Mouse (Mus musculus) embryonic stem cell, embryonic (primary cell): Measurements from ENCODE around the gene Fam241a.

Source experiments
- CTCF ChIA-PET, 4 experiments: fragments of 300-600 bp in 2 of 4; fragments of 350-600 bp in 2 of 4; sonication (Branson Sonifier 250); formaldehyde crosslinking; loops; one replicate each; lab custom pipeline; 2022; ENCODE audit warnings: inconsistent platforms in 2 of 4; lab: Charles Lee
- POLR2A ChIA-PET, 4 experiments: fragments of 300-600 bp in 2 of 4; fragments of 350-600 bp in 2 of 4; sonication (Branson Sonifier 250); formaldehyde crosslinking; loops; one replicate each; lab custom pipeline; 2022; ENCODE audit warnings: antibody characterized with exemption in 4 of 4, inconsistent platforms in 1 of 4; lab: Charles Lee

Gene Fam241a

DNA sequence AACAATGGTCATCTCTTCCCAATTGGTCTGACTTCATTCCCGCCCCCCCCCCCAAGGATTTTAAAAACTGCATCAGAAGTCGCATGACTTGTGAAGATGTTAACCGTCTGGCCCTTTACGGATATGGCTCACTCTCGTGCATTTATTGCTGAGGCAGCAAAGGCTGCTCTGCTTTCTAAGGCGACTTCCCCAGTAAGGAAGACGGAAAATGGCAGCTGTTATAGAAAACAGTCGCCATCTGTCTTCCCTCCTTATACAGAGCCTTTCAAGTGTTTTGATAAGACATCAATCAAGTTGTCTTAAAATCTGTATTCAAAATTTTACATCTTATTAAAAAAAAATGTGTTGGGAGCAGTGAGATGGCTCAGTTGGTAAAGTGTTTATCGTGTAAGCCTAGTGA is 43.4 kb downstream of the Fam241a start:
- ChIA-PET CTCF (interaction anchor here (0.5 to 1.5 kb wide), 17 partner anchors 10 to 1798 kb away, joined by 3 to 9 read pairs (median 3); partner anchors contain the start of genes Alpk1 (in 1 of the 4), Fam241a (in 1 of the 4) and Neurog2 (in 1 of the 4)), POLR2A (interaction anchor here in 2 of 4 experiments (0.7 to 3.0 kb wide), 15 partner anchors 9 to 1089 kb away, joined by 3 to 18 read pairs (median 4); partner anchors contain the start of genes Ap1ar (in 1 of the 2) and Fam241a (in 1 of the 2))

DNA sequence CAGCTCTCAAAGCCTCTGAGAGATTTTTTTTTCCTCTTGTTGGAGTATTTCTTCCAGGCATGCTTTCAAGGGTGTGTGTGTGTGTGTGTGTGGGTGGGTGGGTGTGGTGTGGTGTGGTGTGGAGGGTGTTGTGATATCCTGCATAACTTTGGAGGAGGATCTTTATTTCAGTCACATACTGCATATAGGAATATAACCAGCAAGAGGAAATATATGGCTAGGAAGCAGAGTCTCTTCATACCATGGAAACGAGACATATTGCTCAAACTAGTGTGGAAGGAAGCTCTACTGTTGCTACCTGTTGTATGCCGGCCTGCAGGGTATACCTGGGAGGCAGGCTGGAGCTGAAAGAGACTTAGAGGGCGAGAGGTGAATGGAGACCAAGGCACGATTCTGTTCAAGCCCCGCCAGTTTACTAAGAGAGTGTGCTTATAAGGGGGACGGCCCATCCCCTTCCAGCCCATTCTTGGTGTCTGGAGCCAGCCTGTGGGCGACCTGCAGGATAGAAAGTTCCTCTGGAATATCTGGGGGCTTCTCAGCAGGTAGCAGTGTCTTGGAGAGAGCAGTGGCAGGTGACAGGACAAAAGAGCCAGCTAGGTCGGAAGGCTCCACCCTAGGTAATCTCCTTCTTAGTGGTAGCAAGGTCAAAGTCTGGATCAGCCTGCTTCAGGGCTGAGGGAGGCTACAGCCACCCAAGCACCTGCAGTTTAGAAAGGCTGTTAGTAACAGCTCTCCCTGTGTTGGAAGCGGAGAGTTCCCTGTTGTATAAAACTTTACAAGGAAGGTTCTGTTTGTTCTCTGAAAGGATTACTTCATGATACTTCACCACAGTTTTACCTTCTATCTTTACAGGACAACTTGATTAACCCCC is 45.1 kb downstream of the Fam241a start:
- CTCF ChIA-PET, result interaction anchor here in 2 of 4 experiments (0.6 to 2.3 kb wide), 7 partner anchors 13 to 828 kb away, joined by 3 to 10 read pairs (median 4); partner anchors contain the start of gene Ap1ar (in 1 of the 2)

DNA sequence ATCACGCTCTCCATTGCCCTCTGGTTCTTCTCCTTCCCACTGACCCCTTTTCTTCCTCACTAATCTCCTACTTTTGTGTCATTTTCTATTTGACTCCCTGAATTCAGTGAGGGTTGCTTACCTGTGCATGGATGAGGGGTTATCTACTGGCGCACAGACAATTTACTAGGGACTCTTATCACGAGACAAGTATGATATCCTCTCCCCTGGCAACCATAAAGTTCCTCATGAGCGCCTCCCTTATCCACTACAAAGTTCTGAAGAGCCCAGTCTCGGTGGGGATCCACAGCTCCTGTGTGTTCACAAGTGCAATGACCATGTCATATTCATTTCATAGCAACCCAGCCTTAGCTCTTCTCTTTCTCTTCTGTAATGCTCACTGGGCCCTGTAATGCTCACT is 46.2 kb downstream of the Fam241a start:
- ChIA-PET CTCF (interaction anchor here in 2 of 4 experiments (0.6 to 2.3 kb wide), 8 partner anchors 12 to 827 kb away, joined by 3 to 10 read pairs (median 4); partner anchors contain the start of gene Ap1ar (in 1 of the 2)), POLR2A (interaction anchor here in 1 of 4 experiments (0.9 to 3.0 kb wide), 7 partner anchors 10 to 90 kb away, joined by 3 to 18 read pairs (median 6); partner anchors contain the start of gene Ap1ar)

More for the DNA sequence above, 45.1 kb downstream of the Fam241a start:
- POLR2A ChIA-PET, result interaction anchor here in 1 of 4 experiments (0.6 to 3.0 kb wide), 11 partner anchors 10 to 392 kb away, joined by 3 to 18 read pairs (median 6); partner anchors contain the start of gene Ap1ar

DNA sequence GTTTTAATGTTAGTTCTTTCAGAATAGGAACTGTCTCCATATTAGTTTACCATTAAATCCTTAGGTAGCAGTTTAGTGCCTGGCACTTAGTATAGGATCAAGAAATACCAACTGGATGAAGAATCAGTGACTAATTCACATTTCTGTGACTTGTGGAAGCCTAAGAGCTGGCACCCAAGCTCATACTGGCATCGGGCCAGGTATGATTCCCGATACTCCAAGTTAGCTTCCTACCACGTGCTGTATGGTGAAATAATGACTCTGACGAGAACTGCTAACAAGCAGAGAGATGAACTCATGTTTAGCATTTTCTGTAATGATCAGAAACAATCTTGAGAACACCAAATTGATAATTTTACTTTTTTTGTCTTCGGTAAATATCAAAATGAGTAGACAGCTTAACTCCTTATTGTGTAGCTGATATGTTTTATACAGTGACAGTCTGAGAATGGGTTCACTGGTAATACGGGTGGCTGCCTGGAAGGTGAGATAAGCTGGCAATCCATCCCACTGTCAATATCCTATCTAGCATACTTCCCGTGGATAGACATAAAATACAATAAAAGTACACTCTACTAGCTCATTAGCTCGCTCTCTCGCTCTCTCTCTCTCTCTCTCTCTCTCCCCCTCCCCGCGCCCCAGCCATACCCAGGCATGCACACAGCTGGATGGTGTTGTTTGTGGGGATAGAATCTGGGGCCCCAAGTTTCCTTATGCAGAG is 47.9 kb downstream of the Fam241a start:
- ChIA-PET CTCF (interaction anchor here in 2 of 4 experiments (0.6 to 0.7 kb wide), 2 partner anchors 74 to 1292 kb away, joined by 3 to 5 read pairs; no protein-coding TSS in a partner anchor), POLR2A (interaction anchor here in 3 of 4 experiments (0.6 to 1.3 kb wide), 5 partner anchors 16 to 296 kb away, joined by 3 to 4 read pairs (median 3); partner anchors contain the start of gene Fam241a (in 1 of the 3))

DNA sequence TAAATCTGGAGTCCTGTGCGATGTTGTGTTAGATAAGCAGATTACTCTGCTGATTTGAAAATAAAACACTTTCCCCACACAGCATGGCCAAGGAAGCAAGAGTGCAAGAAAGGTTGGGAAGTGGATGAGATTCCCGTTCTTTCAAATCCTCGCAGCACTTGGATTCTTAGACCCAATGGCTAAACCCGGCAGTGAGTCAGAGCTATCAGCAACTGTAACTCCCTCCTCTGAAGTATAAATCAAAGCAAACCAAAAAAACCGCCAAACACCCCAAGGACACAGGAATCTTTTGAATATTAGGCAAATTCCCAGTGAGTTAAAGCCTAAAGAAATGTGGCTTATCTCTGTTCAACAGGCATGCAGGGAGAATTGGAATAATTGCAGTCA is 52.2 kb downstream of the Fam241a start:
- ChIA-PET CTCF (interaction anchor here in 2 of 4 experiments (0.9 to 1.0 kb wide), 2 partner anchors 48 to 391 kb away, joined by 3 read pairs; no protein-coding TSS in a partner anchor), POLR2A (interaction anchor here in 2 of 4 experiments (0.9 to 1.0 kb wide), 2 partner anchors 9 to 13 kb away, joined by 3 read pairs; no protein-coding TSS in a partner anchor)

DNA sequence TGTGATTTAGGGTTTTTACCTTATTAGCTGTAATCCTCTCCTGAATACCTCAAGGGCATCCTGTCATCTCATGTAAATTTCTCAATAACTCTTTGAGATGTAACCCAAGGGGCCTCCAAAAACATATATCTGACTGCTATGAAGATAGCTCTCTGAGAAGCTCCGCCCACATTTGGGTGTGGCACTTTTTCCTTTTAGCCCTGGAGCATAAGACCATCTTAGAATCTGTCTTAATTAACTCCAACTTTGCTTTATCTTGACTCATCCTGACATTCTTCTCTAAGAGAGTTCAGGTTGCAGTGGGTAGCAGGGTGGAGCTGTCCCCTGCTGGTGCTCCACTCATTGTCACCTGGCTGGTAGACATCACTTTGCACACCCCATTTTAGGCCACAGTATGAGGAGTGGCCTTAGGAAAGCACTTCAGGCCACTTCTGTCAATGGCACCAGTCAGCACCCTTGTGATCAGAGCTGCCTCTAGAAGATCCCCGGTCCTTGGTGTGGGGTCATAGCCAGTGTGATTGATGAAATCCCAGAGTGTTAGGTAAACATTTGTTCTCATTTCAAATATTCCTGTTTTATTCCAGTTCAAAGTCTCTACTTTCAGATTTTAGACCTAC is 52.7 kb downstream of the Fam241a start:
- POLR2A ChIA-PET, result interaction anchor here in 2 of 4 experiments (0.9 to 1.0 kb wide), 2 partner anchors 10 to 12 kb away, joined by 3 read pairs; no protein-coding TSS in a partner anchor
- CTCF ChIA-PET, result interaction anchor here in 2 of 4 experiments (0.5 to 1.0 kb wide), 3 partner anchors 9 to 47 kb away, joined by 3 to 4 read pairs (median 3); no protein-coding TSS in a partner anchor

DNA sequence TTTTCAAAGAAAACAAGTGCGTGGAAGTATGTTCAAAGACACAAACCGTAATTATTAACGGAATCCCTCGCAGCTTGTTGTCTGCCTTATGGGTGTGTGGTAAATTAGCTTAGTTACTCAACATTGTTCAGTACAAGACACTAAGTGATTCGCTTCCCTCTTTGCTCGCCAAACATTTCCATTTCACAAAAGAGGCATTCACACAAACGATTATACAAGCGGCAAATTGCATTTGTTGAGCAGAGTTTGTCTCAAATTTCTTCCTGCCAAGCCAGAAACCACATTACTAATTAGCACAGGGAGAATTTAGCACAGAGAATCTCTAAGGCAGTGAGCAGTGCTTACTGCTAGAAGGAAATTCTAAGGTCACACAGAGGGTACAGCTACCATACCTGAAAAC is 54.2 kb downstream of the Fam241a start:
- POLR2A ChIA-PET, result no interaction called here
- CTCF ChIA-PET, result no interaction called here

DNA sequence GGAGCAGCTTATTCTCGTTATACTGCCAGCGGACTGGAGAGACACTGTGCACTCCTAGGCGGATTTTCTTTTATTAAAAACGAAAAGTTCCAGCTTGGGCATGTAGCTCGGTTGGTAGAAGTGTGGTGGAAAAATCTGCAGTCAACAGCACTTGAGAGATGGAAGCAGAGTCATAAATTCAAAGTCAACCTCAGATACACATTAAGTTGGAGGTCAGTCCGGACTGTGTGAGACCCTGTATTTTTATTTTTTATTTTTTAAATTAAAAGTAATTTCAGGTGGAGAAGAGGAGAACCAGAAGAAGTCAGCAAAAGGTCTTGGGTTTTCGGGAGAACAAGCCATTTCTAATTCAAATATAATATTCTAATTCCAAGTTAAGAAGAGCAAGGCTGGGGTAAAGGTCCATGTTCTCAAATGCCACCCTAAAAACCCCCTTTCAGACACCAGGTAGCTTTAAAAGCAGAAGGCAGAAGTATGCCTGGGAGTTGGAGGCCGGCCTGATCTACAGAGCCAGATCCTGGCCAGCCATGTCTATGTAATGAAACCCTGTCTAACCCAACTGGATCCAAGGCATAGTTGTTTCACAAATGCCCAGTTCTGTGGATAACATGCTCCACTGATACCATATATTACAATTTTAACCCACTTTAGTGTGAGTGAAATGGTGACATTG is 58.0 kb downstream of the Fam241a start:
- CTCF ChIA-PET, result interaction anchor here (0.5 to 1.2 kb wide), 9 partner anchors 12 to 206 kb away, joined by 3 to 5 read pairs (median 3); no protein-coding TSS in a partner anchor
- POLR2A ChIA-PET, result interaction anchor here (0.5 to 3.4 kb wide), 14 partner anchors 9 to 402 kb away, joined by 3 to 18 read pairs (median 4); no protein-coding TSS in a partner anchor

DNA sequence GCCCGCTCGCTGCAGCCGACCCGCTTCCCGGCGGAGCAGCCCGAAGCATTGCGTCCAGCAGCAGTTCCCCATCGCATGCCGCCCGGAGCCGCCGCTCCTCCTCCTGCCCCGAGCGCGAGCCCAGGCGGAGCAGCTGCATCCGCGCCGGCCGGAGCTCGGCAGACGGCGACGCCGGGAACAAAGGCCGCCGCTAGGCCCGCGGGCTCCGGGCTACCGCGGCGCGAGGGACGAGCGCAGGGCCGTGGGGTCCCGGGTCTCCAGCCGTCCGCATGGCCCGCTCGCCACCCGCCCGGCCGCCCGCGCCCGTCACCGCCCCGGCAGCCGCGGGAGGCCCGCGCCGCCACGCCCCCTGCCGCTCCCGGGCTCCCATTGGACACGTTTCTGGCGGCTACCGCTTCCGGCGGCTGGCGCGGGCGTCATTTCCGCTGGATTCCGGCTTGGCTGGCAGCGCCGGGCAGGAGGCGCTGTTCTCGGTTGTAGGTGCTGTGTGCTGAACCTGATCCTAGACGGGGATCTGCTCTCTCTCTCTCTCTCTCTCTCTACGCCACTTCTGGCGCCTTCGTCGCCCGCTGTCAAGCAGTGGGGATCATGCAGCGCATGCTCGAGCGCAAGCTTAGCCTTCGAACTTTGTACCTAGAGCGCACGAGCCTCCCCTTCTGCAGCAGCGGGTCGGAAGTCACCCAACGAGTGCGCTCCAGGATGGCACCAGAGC is 58.8 kb downstream of the Fam241a start, which contains the start of gene Ap1ar:
Ap1ar (minus strand) TSS at position 370 of the 712 bp plus-strand sequence.
- CTCF ChIA-PET, result interaction anchor here (0.6 to 1.2 kb wide), 9 partner anchors 13 to 205 kb away, joined by 3 to 5 read pairs (median 3); no protein-coding TSS in a partner anchor
- POLR2A ChIA-PET, result interaction anchor here (0.6 to 3.4 kb wide), 17 partner anchors 8 to 298 kb away, joined by 3 to 18 read pairs (median 3); no protein-coding TSS in a partner anchor

DNA sequence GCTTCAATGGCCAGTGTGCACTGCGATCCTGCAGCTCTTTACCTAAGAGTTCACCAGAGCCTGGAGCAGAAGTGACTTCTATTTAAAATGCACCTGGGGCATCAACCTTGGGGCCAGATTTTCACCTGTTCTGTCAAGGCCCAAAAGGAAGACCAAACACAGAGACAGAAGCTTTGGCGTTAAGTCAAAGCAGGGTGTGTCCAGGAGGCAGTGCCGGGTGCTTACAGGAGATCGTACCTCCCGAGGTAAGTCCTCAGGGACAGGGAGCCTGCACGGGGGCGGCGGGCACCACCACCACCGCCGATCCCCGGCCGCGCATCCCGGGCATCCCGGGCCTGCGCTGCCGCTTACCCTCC is 59.3 kb downstream of the Fam241a start:
- POLR2A ChIA-PET, result interaction anchor here in 3 of 4 experiments (0.6 to 3.4 kb wide), 8 partner anchors 10 to 344 kb away, joined by 3 to 18 read pairs (median 4); no protein-coding TSS in a partner anchor
- CTCF ChIA-PET, result interaction anchor here in 1 of 4 experiments (1.1 kb wide), 1 partner anchor 110 kb away, joined by 3 read pairs; no protein-coding TSS in a partner anchor

DNA sequence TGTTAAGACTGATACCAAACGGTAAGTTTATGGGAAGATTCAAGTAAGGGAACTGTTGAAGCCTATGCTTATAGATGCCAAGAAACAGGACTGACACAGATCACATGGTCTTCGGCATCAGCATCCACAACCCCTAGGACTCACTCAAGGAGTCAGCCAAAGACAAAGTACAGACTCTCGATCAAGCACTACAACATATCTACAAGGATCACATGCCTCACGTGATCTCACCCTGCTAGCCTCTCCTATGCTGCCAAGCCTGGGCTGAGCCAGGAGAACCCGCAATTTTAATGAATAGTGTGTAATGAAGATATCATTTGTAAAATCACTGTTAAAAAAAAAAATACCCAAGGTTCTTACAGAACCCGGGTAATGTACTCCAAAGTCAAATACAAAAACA is 60.5 kb downstream of the Fam241a start:
- CTCF ChIA-PET, result no interaction called here
- POLR2A ChIA-PET, result interaction anchor here in 1 of 4 experiments (1.8 to 3.4 kb wide), 2 partner anchors 9 to 15 kb away, joined by 4 to 18 read pairs; no protein-coding TSS in a partner anchor

DNA sequence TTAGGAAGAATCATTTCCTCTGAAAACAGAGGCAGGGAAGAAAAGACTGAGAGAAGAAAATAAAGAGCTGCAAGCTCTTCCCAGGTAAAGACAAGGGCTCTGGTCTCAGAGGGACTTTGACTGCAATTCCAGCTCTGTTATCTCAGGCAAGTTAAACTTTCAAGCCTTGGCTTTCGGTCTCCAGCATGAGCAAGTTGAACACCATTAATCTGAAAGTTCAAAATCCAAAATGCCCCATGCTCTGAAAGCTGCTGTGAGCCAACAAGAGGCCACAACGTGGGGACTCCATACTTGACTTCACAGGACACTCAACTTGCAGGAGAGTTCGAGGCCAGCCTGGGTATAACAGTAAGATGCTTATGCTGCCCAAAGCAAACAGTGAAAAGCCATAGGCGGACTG is 62.1 kb downstream of the Fam241a start:
- ChIA-PET CTCF (no interaction called here), POLR2A (interaction anchor here in 2 of 4 experiments (0.8 to 2.1 kb wide), 5 partner anchors 10 to 62 kb away, joined by 3 to 7 read pairs (median 4); partner anchors contain the start of gene Fam241a (in 1 of the 2))

DNA sequence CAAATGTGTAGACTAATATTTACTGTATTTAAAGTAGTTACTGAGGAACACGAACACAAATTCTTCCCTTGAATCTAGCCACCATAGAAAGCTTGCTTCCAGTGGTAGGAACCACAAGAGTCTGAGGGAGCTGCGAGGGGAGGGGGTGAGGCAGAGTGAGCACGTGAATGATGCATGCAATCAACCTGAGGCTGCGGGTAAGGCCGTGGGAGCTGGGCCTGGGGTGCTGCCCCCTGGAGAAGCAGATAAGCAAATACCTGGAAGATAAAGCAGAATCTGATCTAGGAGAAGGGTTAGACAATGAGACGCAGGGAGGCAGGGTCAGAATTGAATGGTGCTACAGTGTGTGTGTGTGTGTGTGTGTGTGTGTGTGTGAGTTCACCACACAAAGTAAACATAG is 65.0 kb downstream of the Fam241a start:
- ChIA-PET CTCF (interaction anchor here in 2 of 4 experiments (0.6 kb wide), 3 partner anchors 146 to 1852 kb away, joined by 3 to 13 read pairs (median 3); no protein-coding TSS in a partner anchor), POLR2A (interaction anchor here in 2 of 4 experiments (0.9 to 2.9 kb wide), 5 partner anchors 9 to 65 kb away, joined by 3 to 9 read pairs (median 6); partner anchors contain the start of gene Fam241a (in 1 of the 2))

DNA sequence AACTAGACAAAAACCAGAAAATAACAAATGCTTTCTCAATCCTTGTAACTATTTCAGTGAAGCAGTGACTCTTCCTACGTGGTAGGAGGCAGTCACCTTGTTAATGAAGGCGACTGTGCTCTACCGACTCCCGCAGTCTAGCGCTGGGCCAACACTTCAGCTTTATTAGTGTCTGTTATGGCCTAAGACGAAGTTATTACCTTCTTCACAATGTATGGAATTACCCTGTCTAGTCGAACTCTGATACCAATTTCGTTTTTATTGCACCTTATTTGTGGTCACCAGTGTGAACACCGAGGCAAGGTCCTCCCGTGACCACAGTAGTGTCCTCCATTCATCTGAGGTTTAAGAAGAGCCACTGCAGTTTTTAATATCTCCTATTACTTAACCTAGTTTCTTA is 65.9 kb downstream of the Fam241a start:
- POLR2A ChIA-PET, result no interaction called here
- CTCF ChIA-PET, result no interaction called here

DNA sequence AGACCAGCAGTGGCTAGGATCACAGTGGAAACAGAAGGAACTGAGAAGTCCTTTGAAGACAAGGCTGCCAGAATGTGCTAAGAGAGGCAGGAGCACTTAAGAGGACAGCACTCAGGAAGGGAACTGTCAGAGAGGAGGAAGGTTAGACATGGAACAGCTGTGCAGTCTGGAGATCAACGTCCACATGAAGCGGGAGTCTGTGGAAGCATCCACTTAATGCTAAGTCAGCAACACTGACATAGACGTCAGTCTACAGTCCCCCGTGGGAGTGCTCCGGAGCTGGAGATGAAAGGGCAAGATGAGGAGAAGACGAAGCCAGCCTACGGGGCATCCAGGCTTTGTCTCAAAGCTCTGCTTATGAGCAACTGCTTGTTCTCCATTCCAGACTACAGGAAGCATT is 69.0 kb downstream of the Fam241a start:
- CTCF ChIA-PET, result interaction anchor here in 1 of 4 experiments (1.3 kb wide), 1 partner anchor 193 kb away, joined by 4 read pairs; no protein-coding TSS in a partner anchor

More for the DNA sequence above, 69.0 kb downstream of the Fam241a start:
- POLR2A ChIA-PET, result interaction anchor here in 1 of 4 experiments (2.1 kb wide), 1 partner anchor 9 kb away, joined by 4 read pairs; no protein-coding TSS in a partner anchor
